Mouse (Mus musculus) left cerebral cortex, postnatal 10 days (tissue): Measurements from ENCODE around the gene Mb21d2. TPM values are rescaled to one million over a fixed set of nuclear protein-coding genes. Genes with fewer than 3 reads are reported as not detected.

Source experiments
- DNase-seq, 2 experiments: peaks; one replicate each; pipeline ENCODE4 v3.0.0; 2021 to 2022; ENCODE audit warnings: low spot score in 2 of 2, mixed read lengths in 1 of 2; ENCODE audit errors: extremely low spot score in 1 of 2
- intact Hi-C: fragments of 180-260 bp; cut with DNase I; formaldehyde crosslinking; loops from one replicate; pipeline ENCODE4 v1.15.1; 2025
- total RNA-seq, 2 experiments: library from RNA; stranded (reverse); gene quantifications; 2 replicates each; pipeline ENCODE4 v1.2.3; 2021

The Mb21d2 gene
- total RNA-seq, 2 experiments from 2014 or later: 45.4 to 46.3 TPM

- no peak for DNase-seq
- intact Hi-C loops: loop anchor here (5.0 to 10.0 kb wide), 2 partner anchors 240 to 623 kb away; no protein-coding TSS in a partner anchor
Measured at GRCm38 (mm10) chr16:28832085-28832635, 97.3 kb downstream of the Mb21d2 start.

GRCm38 (mm10) chr16:28829263-28829955, 100.1 kb downstream of the Mb21d2 start:
- DNase-seq: no peak
- intact Hi-C loops: no loop called here

GRCm38 (mm10) chr16:28824781-28825180, 104.7 kb downstream of the Mb21d2 start:
- DNase-seq: no peak
- intact Hi-C loops: no loop called here

- no peak for DNase-seq
- intact Hi-C loops: no loop called here
Measured at GRCm38 (mm10) chr16:28821774-28822173, 107.7 kb downstream of the Mb21d2 start.

GRCm38 (mm10) chr16:28818749-28819285, 110.7 kb downstream of the Mb21d2 start:
- intact Hi-C loops: no loop called here

GRCm38 (mm10) chr16:28813290-28813689, 116.2 kb downstream of the Mb21d2 start:
- no peak for DNase-seq
- intact Hi-C loops: no loop called here

More at GRCm38 (mm10) chr16:28818749-28819285, 110.7 kb downstream of the Mb21d2 start:
- no peak for DNase-seq

- DNase-seq: no peak
- intact Hi-C loops: no loop called here
Measured at GRCm38 (mm10) chr16:28809089-28809488, 120.4 kb downstream of the Mb21d2 start.

GRCm38 (mm10) chr16:28793115-28793514, 136.4 kb downstream of the Mb21d2 start:
- peak; percentile 8 to 32 for DNase-seq
- intact Hi-C loops: loop anchor here (5.0 kb wide), 1 partner anchor 196 kb away; no protein-coding TSS in a partner anchor

Other genes starting within 250 kb of the Mb21d2 start
- gene Fgf12, start 176.6 kb downstream of the Mb21d2 start, total RNA-seq: 100 to 1,000 TPM; 259 to 285 TPM